Mouse (Mus musculus): ENCODE measurements at regions not wholly inside any gene's neighbourhood (a gene's known extent, or its start where the extent isn't known, plus 50 kb on each side); places are given as distances from the start of the nearest gene placed in this dataset.
A peak's percentile ranks its signal among the peaks of the same experiment; 100 is the strongest.

GRCm38 (mm10) chr5:115790436-115790835 lies 54.6 kb upstream of the Cit start:
- peak; percentile 86 for TF ChIP-seq CTCF (IDR thresholded peaks at IDR 0.05; ENCODE audit: low read depth)
- no peak for TF ChIP-seq EP300 (IDR thresholded peaks at IDR 0.05; ENCODE audit: low read depth)
